Mouse (Mus musculus) ES-E14 (cell line): ENCODE measurements at regions not wholly inside any gene's neighbourhood (a gene's known extent, or its start where the extent isn't known, plus 50 kb on each side); places are given as distances from the start of the nearest gene placed in this dataset.

Source experiments
- CHD2 ChIP-seq: IDR thresholded peaks from 2 replicates; pipeline ENCODE4 v1.6.1; 2014; ENCODE audit warnings: mild to moderate bottlenecking, low read depth, low read length, inconsistent platforms
- HCFC1 ChIP-seq: IDR thresholded peaks from 2 replicates; pipeline ENCODE4 v1.6.1; 2012; ENCODE audit warnings: low read length, inconsistent platforms, borderline replicate concordance; ENCODE audit not compliant: insufficient read depth
- MAFK ChIP-seq: IDR thresholded peaks from 2 replicates; pipeline ENCODE4 v1.6.1; 2014; ENCODE audit warnings: mild to moderate bottlenecking, low read depth, low read length, inconsistent platforms; ENCODE audit not compliant: insufficient read depth
- ZC3H11A ChIP-seq: IDR thresholded peaks from 2 replicates; pipeline ENCODE4 v1.6.1; 2012; ENCODE audit warnings: low read depth, mild to moderate bottlenecking, inconsistent platforms, low read length, borderline replicate concordance
- ZNF384 ChIP-seq: IDR thresholded peaks from 2 replicates; pipeline ENCODE4 v1.6.1; 2012; ENCODE audit warnings: low read depth, low read length, inconsistent platforms

DNA sequence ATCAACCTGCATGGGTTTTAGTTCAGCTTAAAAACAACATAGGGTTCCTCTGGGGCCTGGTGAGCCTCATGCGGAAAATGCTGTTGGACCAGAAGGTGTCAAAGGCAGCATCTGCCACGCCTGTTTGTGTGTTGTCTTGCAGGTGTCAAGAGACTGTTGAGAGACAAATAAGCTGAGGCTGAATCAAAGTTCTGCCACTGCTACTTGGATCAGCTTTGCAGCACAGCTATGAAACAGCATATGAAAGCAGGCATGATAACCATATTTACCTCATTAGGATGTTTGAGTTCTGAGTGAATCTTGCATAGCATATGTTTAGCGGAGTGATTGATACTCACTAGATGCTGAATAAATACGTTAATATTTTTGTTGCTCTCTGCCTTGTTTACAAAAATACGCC lies 280.8 kb downstream of the D3Ertd751e start:
- TF ChIP-seq ZNF384 (no peak), HCFC1 (no peak), MAFK (no peak), CHD2 (no peak), ZC3H11A (no peak)
